Mouse (Mus musculus) olfactory bulb, adult 2 months (tissue): ENCODE results near the gene Cnot10. TPM values are rescaled to one million over a fixed set of nuclear protein-coding genes. Genes with fewer than 3 reads are reported as not detected.

Source experiments
- H3K27ac ChIP-seq: fragments of 200-500 bp; 2 replicates; pipeline ENCODE4 v1.5.1; 2012; ENCODE audit warnings: low read depth, low read length; ENCODE audit not compliant: insufficient read depth
- H3K4me1 ChIP-seq: fragments of 200-500 bp; 2 replicates; pipeline ENCODE4 v1.6.1; 2012; ENCODE audit warnings: low read length; ENCODE audit not compliant: control insufficient read depth, insufficient read depth
- H3K4me3 ChIP-seq: fragments of 200-500 bp; 2 replicates; pipeline ENCODE4 v1.5.1; 2012; ENCODE audit warnings: mild to moderate bottlenecking, low read depth, low read length, moderate library complexity; ENCODE audit not compliant: insufficient read depth
- CTCF ChIP-seq: fragments of 200-500 bp; IDR thresholded peaks from 2 replicates; pipeline ENCODE4 v1.5.1; 2012; ENCODE audit warnings: low read depth, mild to moderate bottlenecking, low read length, moderate library complexity; ENCODE audit not compliant: insufficient read depth
- POLR2A ChIP-seq: fragments of 200-500 bp; IDR thresholded peaks from 2 replicates; pipeline ENCODE4 v1.6.1; 2012; ENCODE audit warnings: mild to moderate bottlenecking, low read depth, low read length, moderate library complexity; ENCODE audit not compliant: insufficient read depth
- WGBS: fragments of 180-500 bp; shearing (Covaris S2); methylation state at CpG from one replicate; pipeline ENCODE4 v1.1.7; 2018; 5-methylcytosine and 5-hydroxymethylcytosine counted together
- polyA plus RNA-seq: library from polyadenylated mRNA; stranded (reverse); fragments of >200 nt; gene quantifications from 2 replicates; pipeline ENCODE4 v1.2.4, GENCODE M21; 2012; ENCODE audit warnings: low replicate concordance; ENCODE audit not compliant: missing spikeins, insufficient read depth, insufficient read length

The Cnot10 gene
- polyA plus RNA-seq, 1 experiment, result not detected

DNA sequence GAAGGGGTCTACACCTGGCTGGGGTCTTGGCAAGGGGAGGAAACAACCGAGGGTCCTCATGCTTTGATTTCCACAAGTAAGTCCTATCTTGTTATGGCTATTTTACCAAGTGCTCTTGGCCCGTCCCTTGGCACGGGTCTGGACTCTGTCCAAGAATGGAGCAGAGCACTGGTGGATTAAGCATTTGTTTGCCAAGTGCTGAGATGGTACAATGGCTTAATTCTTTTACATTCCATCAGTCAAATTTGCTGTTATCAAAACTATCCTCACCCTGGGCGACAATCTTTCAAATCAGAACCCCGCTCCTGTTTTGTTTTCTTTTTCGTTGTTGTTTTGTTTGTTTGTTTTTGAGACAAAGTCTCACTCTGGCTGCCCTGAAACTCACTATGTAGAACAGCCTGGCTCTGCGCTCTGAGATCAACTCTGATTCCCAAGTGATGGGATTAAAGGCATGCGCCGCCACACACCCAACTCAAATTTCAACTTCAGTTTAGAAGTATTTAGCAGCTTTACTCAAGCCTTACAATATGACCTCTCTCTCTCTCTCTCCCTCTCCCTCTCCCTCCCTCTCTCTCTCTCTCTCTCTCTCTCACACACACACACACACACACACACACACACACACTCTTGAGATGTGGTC lies 95.1 kb downstream of the Cnot10 start:
- TF ChIP-seq POLR2A (no peak), CTCF (no peak)
- no peak overlapping the region for H3K27ac ChIP-seq
- no peaks in the 10 kb centered on the region for H3K4me1 ChIP-seq
- no peak overlapping the region for H3K4me3 ChIP-seq
- WGBS, result 51% methylated on average over 9 of the region's 9 CpGs

DNA sequence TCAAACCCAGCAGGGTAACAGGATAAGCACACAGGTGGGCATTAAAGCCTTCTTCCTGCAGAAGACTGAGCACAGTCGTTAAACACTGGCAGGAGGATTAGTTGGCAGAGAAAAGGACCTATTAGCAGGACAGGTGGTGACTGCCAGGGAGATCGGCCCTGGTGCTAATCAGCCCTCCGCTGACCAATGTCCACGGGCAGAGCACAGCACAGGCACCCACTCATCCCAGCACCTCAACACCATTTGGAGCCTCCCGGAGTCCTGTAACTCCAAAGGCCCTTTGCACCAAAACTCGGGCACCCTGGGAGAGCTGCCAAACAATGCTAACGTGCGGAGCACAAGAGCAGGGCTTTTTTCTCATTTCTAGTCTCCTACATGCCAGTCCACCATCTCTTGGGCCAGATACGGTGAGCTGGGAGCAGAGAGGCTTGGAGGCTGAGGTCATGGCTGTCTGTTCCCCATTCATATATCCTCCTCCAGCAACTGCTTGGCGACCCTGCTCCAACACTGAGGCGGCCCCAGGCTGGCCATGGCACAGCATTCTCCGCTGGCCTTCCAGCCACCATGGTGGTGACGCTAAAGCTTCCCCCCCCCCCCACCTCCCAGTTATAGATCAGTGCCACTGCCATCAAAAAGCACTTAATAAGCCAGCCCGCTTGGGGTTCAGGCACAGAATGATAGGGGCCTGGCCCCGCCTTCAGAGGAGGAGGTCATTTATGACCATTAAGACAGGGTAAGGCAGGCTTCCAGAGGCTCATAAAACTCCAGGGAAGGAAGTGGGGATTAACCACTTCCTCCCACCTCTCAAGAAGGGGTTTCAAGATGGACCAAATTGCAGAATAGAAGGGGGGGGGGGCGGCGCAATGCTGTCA lies 95.9 kb downstream of the Cnot10 start:
- 52% methylated on average over 17 of the region's 17 CpGs for WGBS
- Histone ChIP-seq H3K4me3 (no peak overlapping the region), H3K27ac (no peak overlapping the region), H3K4me1 (no peaks in the 10 kb centered on the region)
- no peak for TF ChIP-seq POLR2A
- TF ChIP-seq CTCF, result no peak

DNA sequence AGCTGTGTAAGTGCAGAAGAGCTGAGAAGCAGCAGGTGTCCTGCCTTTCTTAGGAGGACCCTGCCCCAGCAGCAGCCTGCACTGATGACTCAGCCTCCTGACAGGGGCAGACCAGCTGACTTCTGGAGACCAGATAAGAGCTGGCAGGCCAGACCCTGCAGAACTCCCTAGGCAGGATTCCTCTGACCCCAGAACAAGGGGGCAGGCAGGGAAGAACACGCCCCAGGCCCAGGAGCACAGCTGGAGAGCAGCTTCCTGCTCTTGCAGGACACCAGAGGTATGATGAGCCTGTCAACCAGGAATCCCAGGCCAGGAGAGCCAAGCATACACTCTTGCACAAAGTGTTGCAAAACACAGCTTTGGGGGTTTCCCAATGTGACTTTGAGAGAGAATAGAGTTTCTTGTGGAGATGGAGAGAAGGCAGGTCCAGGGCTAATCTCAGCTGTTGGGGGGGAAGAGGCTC lies 98.7 kb downstream of the Cnot10 start:
- no peak overlapping the region for H3K4me3 ChIP-seq
- H3K4me1 ChIP-seq, result no peaks in the 10 kb centered on the region
- WGBS, result 74% methylated on average over 1 of the region's 1 CpGs
- H3K27ac ChIP-seq, result no peak overlapping the region
- TF ChIP-seq CTCF, result no peak
- no peak for TF ChIP-seq POLR2A

DNA sequence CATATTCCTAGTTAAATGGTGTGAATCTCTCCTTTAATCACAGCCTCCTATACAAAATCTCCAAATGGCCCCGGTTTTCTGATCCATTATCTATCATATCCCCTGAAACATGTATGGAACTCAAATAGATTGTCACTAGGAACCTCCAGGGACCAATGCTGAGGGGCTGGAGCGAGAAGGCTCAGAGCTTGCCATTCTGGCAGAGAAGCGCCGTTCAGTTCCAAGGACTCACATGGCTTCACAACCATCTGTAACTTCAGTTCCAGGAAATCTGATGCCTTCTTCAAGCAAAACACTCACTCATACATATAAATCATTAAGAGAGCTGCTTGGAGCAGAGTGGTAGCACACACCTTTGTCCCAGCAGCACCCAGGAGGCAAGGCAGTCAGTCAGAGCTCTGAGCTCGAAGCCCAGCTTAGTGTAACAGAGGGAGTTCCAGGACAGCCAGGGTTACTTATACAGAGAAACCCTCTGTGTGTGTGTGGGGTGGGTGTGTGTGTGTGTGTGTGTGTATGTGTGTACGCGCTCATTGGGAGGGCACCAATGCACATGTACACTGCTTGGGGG lies 100.9 kb downstream of the Cnot10 start:
- WGBS, result 91% methylated on average over 7 of the region's 7 CpGs
- H3K4me1 ChIP-seq, result no peaks in the 10 kb centered on the region
- TF ChIP-seq CTCF (no peak), POLR2A (no peak)

DNA sequence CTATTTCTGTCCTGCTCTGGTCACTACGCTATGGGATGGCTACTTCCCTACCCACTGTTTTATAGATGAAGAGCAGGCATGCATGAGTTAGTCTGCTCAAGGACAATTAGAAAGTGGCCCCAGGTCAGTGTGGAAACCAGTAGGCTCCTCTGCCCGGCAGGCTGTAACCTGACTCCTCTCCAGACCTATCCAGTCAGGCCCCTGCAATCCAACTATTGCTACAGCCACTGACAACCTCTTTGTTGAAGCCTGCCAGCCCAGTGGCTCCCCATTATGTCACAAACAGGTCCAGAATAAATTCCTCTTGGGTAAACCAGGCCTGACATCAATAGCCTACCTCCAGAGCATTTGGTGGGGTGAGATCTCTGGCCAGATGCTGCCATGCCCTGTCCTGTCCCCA lies 103.4 kb downstream of the Cnot10 start:
- 84% methylated on average over 2 of the region's 2 CpGs for whole genome bisulfite sequencing
- TF ChIP-seq CTCF (no peak), POLR2A (no peak)
- no peaks in the 10 kb centered on the region for H3K4me1 ChIP-seq

More for the DNA sequence above, 100.9 kb downstream of the Cnot10 start:
- Histone ChIP-seq H3K27ac (no peak overlapping the region), H3K4me3 (no peak overlapping the region)

More for the DNA sequence above, 103.4 kb downstream of the Cnot10 start:
- Histone ChIP-seq H3K4me3 (no peak overlapping the region), H3K27ac (no peak overlapping the region)

Other genes with a start within 250 kb of the Cnot10 start
- gene Crtap, start 249.5 kb downstream of the Cnot10 start, polyA plus RNA-seq, result not detected in 2 replicates
- not detected in 2 replicates for gene Glb1, start 239.1 kb downstream of the Cnot10 start, polyA plus RNA-seq
- gene Tmppe, start 239.1 kb downstream of the Cnot10 start, polyA plus RNA-seq, result not detected in 2 replicates
- gene Ccr4, start 135.3 kb downstream of the Cnot10 start, polyA plus RNA-seq, result not detected in 2 replicates
- not detected in 2 replicates for gene C130032M10Rik, start 124.5 kb downstream of the Cnot10 start, polyA plus RNA-seq
- not detected in 2 replicates for gene Trim71, start 75.8 kb downstream of the Cnot10 start, polyA plus RNA-seq
- not detected in 2 replicates for gene Dync1li1, start 48.6 kb upstream of the Cnot10 start, polyA plus RNA-seq
- not detected in 2 replicates for gene Cmtm6, start 90.9 kb upstream of the Cnot10 start, polyA plus RNA-seq
- not detected in 2 replicates for gene Cmtm7, start 141.7 kb upstream of the Cnot10 start, polyA plus RNA-seq
- gene Cmtm8, start 204.0 kb upstream of the Cnot10 start, polyA plus RNA-seq, result not detected in 2 replicates